24 mouse cellular contexts compared by ENCODE assay signal in the genomic region with DNA sequence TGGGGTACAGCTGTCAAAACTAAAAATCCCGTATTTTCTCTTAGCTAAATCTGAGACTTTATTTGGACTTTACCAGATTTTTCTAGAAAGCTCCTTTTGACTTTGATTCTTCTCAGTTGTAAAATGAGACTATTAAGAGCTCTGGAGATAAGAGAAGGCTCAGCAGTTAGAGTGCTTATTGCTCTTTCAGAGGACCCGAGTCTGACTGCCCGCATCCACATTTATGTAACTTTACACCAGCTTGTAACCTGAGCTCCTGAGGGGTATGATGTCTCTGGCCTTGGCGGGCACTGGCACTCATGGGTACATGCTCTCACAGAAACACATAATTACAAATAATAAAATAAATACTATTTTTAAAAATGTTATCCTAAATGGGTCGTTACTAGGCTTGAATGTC. TPM values are rescaled to one million over a fixed set of nuclear protein-coding genes. Genes with fewer than 3 reads are reported as not detected.
DNase-seq lines count a peak whose midpoint lies in the region; ATAC-seq and TF ChIP-seq lines count a peak whose summit lies in the region.
"Had no signal": no experiment of that assay in that cellular context is flagged by ENCODE, and none has a peak within 500 bp of the region (broad histone marks: within the 10 kb centered on the region; RNA-seq: fewer than 3 reads in every experiment).

No protein-coding gene starts in this region.

- intact Hi-C loops in heart, postnatal 10 days (cut with DNase I): no loop called here

- H3K4me3 ChIP-seq in heart, embryonic 13.5 days: no peak overlapping the region
- H3K4me3 ChIP-seq in embryonic facial prominence, embryonic 11.5 days (ENCODE audit: low read depth, low read length): no peak overlapping the region
- no peak overlapping the region for H3K4me3 ChIP-seq in intestine, postnatal 0 days (ENCODE audit: low read depth, low read length)
- H3K4me3 ChIP-seq: embryonic facial prominence, embryonic 13.5 days; forebrain, embryonic 13.5 days; heart, embryonic 10.5 days; heart, embryonic 15.5 days; hindbrain, embryonic 10.5 days; hindbrain, embryonic 15.5 days had no signal

- no peaks in the 10 kb centered on the region for H3K27me3 ChIP-seq in heart, embryonic 13.5 days (replicated peaks)
- no peaks in the 10 kb centered on the region for H3K27me3 ChIP-seq in embryonic facial prominence, embryonic 11.5 days (ENCODE audit: control insufficient read depth, insufficient read depth, low read length)
- no peaks in the 10 kb centered on the region for H3K27me3 ChIP-seq in intestine, postnatal 0 days (replicated peaks; ENCODE audit: control insufficient read depth, insufficient read depth, low read length)
- H3K27me3 ChIP-seq: embryonic facial prominence, embryonic 13.5 days; forebrain, embryonic 13.5 days; heart, embryonic 15.5 days; hindbrain, embryonic 15.5 days had no signal

- no peak for DNase-seq in heart, postnatal 10 days
- peak; percentile 19 for DNase-seq in embryo, embryonic 10.5 days (ENCODE audit: low spot score)
- DNase-seq in embryonic facial prominence, embryonic 11.5 days (ENCODE audit: low spot score): peak; percentile 24
- DNase-seq in spleen, postnatal 14 days (ENCODE audit: low spot score in 2 of 2): no peak
- DNase-seq in frontal cortex, postnatal 36 days (ENCODE audit: low spot score in 2 of 2): no peak
- DNase-seq: adrenal gland, adult 8-10 months; adrenal gland, postnatal 36 days; cerebellum, adult 2 months; cerebellum, postnatal 10 days; forebrain, postnatal 0 days; gastrocnemius, postnatal 36 days; heart, adult 18-20 months; kidney, adult 18-20 months had no signal

- TF ChIP-seq CTCF in intestine, postnatal 0 days (IDR thresholded peaks at IDR 0.05; ENCODE audit: low read depth): no peak

- H3K9me3 ChIP-seq in heart, embryonic 13.5 days: no peaks in the 10 kb centered on the region
- no peaks in the 10 kb centered on the region for H3K9me3 ChIP-seq in embryonic facial prominence, embryonic 11.5 days (replicated peaks; ENCODE audit: control insufficient read depth, low read length)
- H3K9me3 ChIP-seq in intestine, postnatal 0 days (ENCODE audit: control insufficient read depth): no peaks in the 10 kb centered on the region
- H3K9me3 ChIP-seq: embryonic facial prominence, embryonic 13.5 days; forebrain, embryonic 13.5 days; heart, embryonic 10.5 days; heart, embryonic 15.5 days; hindbrain, embryonic 10.5 days; hindbrain, embryonic 15.5 days had no signal

- H3K27ac ChIP-seq in heart, embryonic 13.5 days (replicated peaks): 0 out of 2 replicates have a peak overlapping the region, but pooled peaks have one; percentile 32
- H3K27ac ChIP-seq in embryonic facial prominence, embryonic 11.5 days (replicated peaks; ENCODE audit: low read depth, low read length): no peak overlapping the region
- no peak overlapping the region for H3K27ac ChIP-seq in intestine, postnatal 0 days (ENCODE audit: low read depth, low read length)
- H3K27ac ChIP-seq: embryonic facial prominence, embryonic 13.5 days; forebrain, embryonic 13.5 days; heart, embryonic 10.5 days; heart, embryonic 15.5 days; hindbrain, embryonic 10.5 days; hindbrain, embryonic 15.5 days had no signal

- peaks cover 48% of the 10 kb centered on the region for H3K4me1 ChIP-seq in heart, embryonic 13.5 days
- peaks cover 2% of the 10 kb centered on the region; the same call in 1 of the 2 replicates for H3K4me1 ChIP-seq in embryonic facial prominence, embryonic 11.5 days (ENCODE audit: control insufficient read depth, insufficient read depth, low read length)
- peaks cover 9% of the 10 kb centered on the region; the same call in 1 of the 2 replicates for H3K4me1 ChIP-seq in intestine, postnatal 0 days (replicated peaks; ENCODE audit: control insufficient read depth, insufficient read depth, low read length)

- no peak overlapping the region for H3K9ac ChIP-seq in heart, embryonic 13.5 days
- H3K9ac ChIP-seq in embryonic facial prominence, embryonic 11.5 days (replicated peaks; ENCODE audit: low read length): no peak overlapping the region
- no peak overlapping the region for H3K9ac ChIP-seq in intestine, postnatal 0 days (ENCODE audit: low read depth, low read length)
- H3K9ac ChIP-seq: embryonic facial prominence, embryonic 13.5 days; forebrain, embryonic 13.5 days; forebrain, postnatal 0 days; heart, embryonic 15.5 days; hindbrain, embryonic 15.5 days had no signal

- no peak for ATAC-seq in heart, embryonic 13.5 days (ENCODE audit: extremely low read depth, insufficient number of reproducible peaks, low FRiP score, low TSS enrichment)
- no peak for ATAC-seq in embryonic facial prominence, embryonic 11.5 days (replicated peaks; ENCODE audit: insufficient number of reproducible peaks, low FRiP score, low TSS enrichment, low read depth)
- ATAC-seq in intestine, postnatal 0 days: no peak
- ATAC-seq: forebrain, embryonic 13.5 days; forebrain, postnatal 0 days had no signal

- 40% methylated on average over 5 of the region's 5 CpGs for WGBS in heart, embryonic 13.5 days
- WGBS in embryonic facial prominence, embryonic 11.5 days: 45% methylated on average over 5 of the region's 5 CpGs
- WGBS in intestine, postnatal 0 days: 30% methylated on average over 5 of the region's 5 CpGs

- H3K4me2 ChIP-seq in heart, embryonic 13.5 days: no peak overlapping the region
- no peak overlapping the region for H3K4me2 ChIP-seq in embryonic facial prominence, embryonic 11.5 days (ENCODE audit: low read depth, low read length)
- H3K4me2 ChIP-seq in intestine, postnatal 0 days (replicated peaks; ENCODE audit: low read depth): peak overlapping the region; percentile 3; the same call in 1 of the 2 replicates
- H3K4me2 ChIP-seq: embryonic facial prominence, embryonic 13.5 days; forebrain, embryonic 13.5 days; heart, embryonic 15.5 days; hindbrain, embryonic 15.5 days had no signal

- no peaks in the 10 kb centered on the region for H3K36me3 ChIP-seq in heart, embryonic 13.5 days
- no peaks in the 10 kb centered on the region for H3K36me3 ChIP-seq in embryonic facial prominence, embryonic 11.5 days (replicated peaks; ENCODE audit: control insufficient read depth, insufficient read depth, low read depth, low read length)
- no peaks in the 10 kb centered on the region for H3K36me3 ChIP-seq in intestine, postnatal 0 days (ENCODE audit: control insufficient read depth, insufficient read depth)
- H3K36me3 ChIP-seq: embryonic facial prominence, embryonic 13.5 days; heart, embryonic 10.5 days; heart, embryonic 15.5 days; hindbrain, embryonic 15.5 days had no signal

RNA-seq across cellular contexts. Expression of gene Ppm1b, which starts 29.8 kb away (rescaled TPM):
- 53.4 and 58.7 TPM in 2 replicates for polyA plus RNA-seq in heart, embryonic 13.5 days (2015; fragmentation: Nextera tagmentation; extraction: Ambion mirVana)
- total RNA-seq in heart, postnatal 10 days (2021): 10 to 100 TPM; 88.4 to 88.8 TPM
- 89.4 and 93.9 TPM in 2 replicates for polyA plus RNA-seq in embryonic facial prominence, embryonic 11.5 days (2014; fragmentation: Nextera tagmentation; extraction: Ambion mirVana)
- 59.2 and 64.3 TPM in 2 replicates for polyA plus RNA-seq in intestine, postnatal 0 days (2015; fragmentation: Nextera tagmentation; extraction: Ambion mirVana)

RNA-seq across cellular contexts. Expression of gene Slc3a1, which starts 41.8 kb away (rescaled TPM):
- 0.12 and 0.22 TPM in 2 replicates for polyA plus RNA-seq in heart, embryonic 13.5 days (2015; fragmentation: Nextera tagmentation; extraction: Ambion mirVana)
- total RNA-seq in heart, postnatal 10 days (2021): under 1 TPM in 1 of 2 experiments, not detected in 1; 0.17 TPM
- 0.24 and 0.35 TPM in 2 replicates for polyA plus RNA-seq in embryonic facial prominence, embryonic 11.5 days (2014; fragmentation: Nextera tagmentation; extraction: Ambion mirVana)
- 121 and 130 TPM in 2 replicates for polyA plus RNA-seq in intestine, postnatal 0 days (2015; fragmentation: Nextera tagmentation; extraction: Ambion mirVana)
- total RNA-seq: common myeloid progenitor, adult 5-6 weeks; gastrocnemius, adult 8-10 months; gastrocnemius, postnatal 36 days; heart, adult 18-20 months; heart, postnatal 25 days had no signal

Comparison
In these comparisons a context has a peak if more than half of its experiments do, and no peak if none do; other contexts are left out.
1. DNase-seq: peak in embryo, embryonic 10.5 days (single experiment) and embryonic facial prominence, embryonic 11.5 days (single experiment); none in heart, postnatal 10 days (0 of 2), spleen, postnatal 14 days (0 of 2) and frontal cortex, postnatal 36 days (0 of 2).
2. RNA of gene Slc3a1, which starts 41.8 kb away (polyA plus RNA-seq): 121 to 130 TPM in intestine, postnatal 0 days; 0.24 to 0.35 TPM in embryonic facial prominence, embryonic 11.5 days and 0.12 to 0.22 TPM in heart, embryonic 13.5 days; every median in the first group is over 10 times any median in the second.